Mouse (Mus musculus): ENCODE data around the gene Tbccd1.

Tbccd1 gene

GRCm38 (mm10) chr16:22857431-22858113 is at the start of gene Tbccd1, which contains the start of gene Dnajb11:
Gene Tbccd1, minus strand, starts transcription at chr16:22857669.
Gene Dnajb11, plus strand, starts transcription at chr16:22857845.
- DNase-seq (ENCODE audit: low read depth, low spot score) = peak; percentile 98

GRCm38 (mm10) chr16:22901326-22901725 is 43.9 kb upstream of the Tbccd1 start:
- DNase-seq (ENCODE audit: low read depth, low spot score) = no peak

- DNase-seq (ENCODE audit: low read depth, low spot score) = no peak
These were observed 42.5 kb upstream of the Tbccd1 start for GRCm38 (mm10) chr16:22899866-22900570.

GRCm38 (mm10) chr16:22899346-22899745 is 41.9 kb upstream of the Tbccd1 start:
- no peak for DNase-seq (ENCODE audit: low read depth, low spot score)

GRCm38 (mm10) chr16:22896618-22897017 is 39.1 kb upstream of the Tbccd1 start:
- DNase-seq (ENCODE audit: low read depth, low spot score) = no peak

GRCm38 (mm10) chr16:22894095-22894494 is 36.6 kb upstream of the Tbccd1 start:
- DNase-seq (ENCODE audit: low read depth, low spot score) = no peak

GRCm38 (mm10) chr16:22891733-22892154 is 34.3 kb upstream of the Tbccd1 start:
- DNase-seq (ENCODE audit: low read depth, low spot score) = no peak

- no peak for DNase-seq (ENCODE audit: low read depth, low spot score)
These were observed 33.4 kb upstream of the Tbccd1 start, which contains the start of gene Ahsg for GRCm38 (mm10) chr16:22890683-22891510. Gene Ahsg, plus strand, starts transcription at chr16:22891277.

- DNase-seq (ENCODE audit: low read depth, low spot score) = no peak
These were observed 32.2 kb upstream of the Tbccd1 start for GRCm38 (mm10) chr16:22889716-22890115.

- no peak for DNase-seq (ENCODE audit: low read depth, low spot score)
These were observed 31.4 kb upstream of the Tbccd1 start for GRCm38 (mm10) chr16:22888835-22889234.

- no peak for DNase-seq (ENCODE audit: low read depth, low spot score)
These were observed 29.3 kb upstream of the Tbccd1 start for GRCm38 (mm10) chr16:22886726-22887125.

- DNase-seq (ENCODE audit: low read depth, low spot score) = no peak
These were observed 27.9 kb upstream of the Tbccd1 start for GRCm38 (mm10) chr16:22885356-22885755.

- no peak for DNase-seq (ENCODE audit: low read depth, low spot score)
These were observed 26.0 kb upstream of the Tbccd1 start for GRCm38 (mm10) chr16:22883441-22883840.

- DNase-seq (ENCODE audit: low read depth, low spot score) = no peak
These were observed 24.0 kb upstream of the Tbccd1 start for GRCm38 (mm10) chr16:22881487-22881886.

GRCm38 (mm10) chr16:22880900-22881299 is 23.4 kb upstream of the Tbccd1 start:
- peak; percentile 13 for DNase-seq (ENCODE audit: low read depth, low spot score)

- no peak for DNase-seq (ENCODE audit: low read depth, low spot score)
These were observed 22.6 kb upstream of the Tbccd1 start for GRCm38 (mm10) chr16:22879945-22880595.

- DNase-seq (ENCODE audit: low read depth, low spot score) = no peak
These were observed 21.2 kb upstream of the Tbccd1 start for GRCm38 (mm10) chr16:22878716-22879115.

- DNase-seq (ENCODE audit: low read depth, low spot score) = no peak
These were observed 20.4 kb upstream of the Tbccd1 start for GRCm38 (mm10) chr16:22877660-22878390.

- peak; percentile 17 for DNase-seq (ENCODE audit: low read depth, low spot score)
These were observed 19.0 kb upstream of the Tbccd1 start for GRCm38 (mm10) chr16:22876218-22877043.

GRCm38 (mm10) chr16:22873369-22873768 is 15.9 kb upstream of the Tbccd1 start:
- no peak for DNase-seq (ENCODE audit: low read depth, low spot score)

All from embryo, embryonic 11.5 days (tissue).